Comparison of ENCODE assay signal across 11 mouse cellular contexts in the genomic region with DNA sequence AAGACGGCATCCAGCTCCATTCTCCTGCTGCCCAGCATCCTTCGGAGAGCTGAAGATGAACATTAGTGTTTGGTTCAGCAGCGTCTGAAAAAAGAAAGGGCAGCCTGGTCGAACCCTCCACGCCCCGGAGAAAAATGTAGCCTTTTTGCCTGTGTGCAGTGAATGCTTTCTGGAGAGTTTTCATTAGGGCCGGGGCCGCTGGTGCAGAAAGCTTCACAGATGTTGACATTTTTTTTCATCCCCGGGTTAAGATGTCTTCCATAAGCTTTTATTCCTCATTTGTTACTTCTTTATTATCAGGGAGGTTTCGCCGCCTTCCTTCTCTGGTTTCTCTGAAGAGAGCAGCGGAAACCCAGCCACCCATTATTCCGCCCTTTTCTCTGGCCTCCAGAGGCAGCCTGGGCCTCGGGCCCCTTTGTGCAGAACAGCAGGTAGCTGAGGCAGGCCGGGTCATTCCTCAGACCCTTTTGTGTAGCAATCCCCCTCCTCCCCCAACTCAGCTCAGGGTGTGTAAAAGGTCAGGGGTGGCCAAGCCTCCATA.
DNase-seq lines count a peak whose midpoint lies in the region; ATAC-seq and TF ChIP-seq lines count a peak whose summit lies in the region.
"Had no signal": no experiment of that assay in that cellular context is flagged by ENCODE, and none has a peak within 500 bp of the region (broad histone marks: within the 10 kb centered on the region; RNA-seq: fewer than 3 reads in every experiment).

No protein-coding gene starts in this region.

- H3K36me3 ChIP-seq in hindbrain, embryonic 10.5 days: no peaks in the 10 kb centered on the region
- no peaks in the 10 kb centered on the region for H3K36me3 ChIP-seq in hindbrain, postnatal 0 days (ENCODE audit: insufficient read depth, low read length)
- no peaks in the 10 kb centered on the region for H3K36me3 ChIP-seq in embryonic facial prominence, embryonic 13.5 days
- no peaks in the 10 kb centered on the region for H3K36me3 ChIP-seq in limb, embryonic 11.5 days (ENCODE audit: control insufficient read depth, insufficient read depth, low read length)
- H3K36me3 ChIP-seq in neural tube, embryonic 13.5 days: no peaks in the 10 kb centered on the region
- no peaks in the 10 kb centered on the region for H3K36me3 ChIP-seq in liver, postnatal 0 days (replicated peaks; ENCODE audit: insufficient read depth, low read length)

- peak; percentile 76 for DNase-seq in hindbrain, embryonic 10.5 days (ENCODE audit: low spot score)
- no peak for DNase-seq in hindbrain, postnatal 0 days (ENCODE audit: low spot score)
- no peak for DNase-seq in limb, embryonic 11.5 days (ENCODE audit: low spot score)
- DNase-seq in liver, postnatal 0 days: no peak
- DNase-seq in lung, postnatal 36 days: no peak
- no peak for DNase-seq in frontal cortex, adult 2 months (ENCODE audit: extremely low spot score in 1 of 2, low spot score in 1 of 2)
- DNase-seq: adrenal gland, postnatal 14 days; cerebellum, postnatal 10 days had no signal

- ATAC-seq in hindbrain, postnatal 0 days: no peak
- ATAC-seq in embryonic facial prominence, embryonic 13.5 days (ENCODE audit: insufficient number of reproducible peaks, insufficient read depth, low FRiP score, low TSS enrichment, low read depth): no peak
- no peak for ATAC-seq in limb, embryonic 11.5 days (ENCODE audit: insufficient number of reproducible peaks, low FRiP score, low TSS enrichment, low read depth)
- no peak for ATAC-seq in neural tube, embryonic 13.5 days (ENCODE audit: low read depth)
- no peak for ATAC-seq in liver, postnatal 0 days

- H3K27me3 ChIP-seq in hindbrain, embryonic 10.5 days (ENCODE audit: insufficient read depth, poor library complexity, severe bottlenecking): peaks cover 80% of the 10 kb centered on the region
- H3K27me3 ChIP-seq in hindbrain, postnatal 0 days (ENCODE audit: insufficient read depth, low read length): peaks cover 3% of the 10 kb centered on the region; the same call in 1 of the 2 replicates
- peaks cover 4% of the 10 kb centered on the region; the same call in 1 of the 2 replicates for H3K27me3 ChIP-seq in embryonic facial prominence, embryonic 13.5 days
- no peaks in the 10 kb centered on the region for H3K27me3 ChIP-seq in limb, embryonic 11.5 days (ENCODE audit: control insufficient read depth, insufficient read depth, low read length)
- peaks cover 13% of the 10 kb centered on the region for H3K27me3 ChIP-seq in neural tube, embryonic 13.5 days
- H3K27me3 ChIP-seq in liver, postnatal 0 days (ENCODE audit: insufficient read depth, low read length): no peaks in the 10 kb centered on the region

- TF ChIP-seq CTCF in hindbrain, postnatal 0 days (IDR thresholded peaks at IDR 0.05; ENCODE audit: low read depth): no peak
- no peak for TF ChIP-seq CTCF in liver, postnatal 0 days (IDR thresholded peaks at IDR 0.05; ENCODE audit: low read depth)

- H3K4me2 ChIP-seq in hindbrain, postnatal 0 days (ENCODE audit: low read depth, low read length): no peak overlapping the region
- 0 out of 2 replicates have a peak overlapping the region, but pooled peaks have one; percentile 18 for H3K4me2 ChIP-seq in embryonic facial prominence, embryonic 13.5 days
- H3K4me2 ChIP-seq in limb, embryonic 11.5 days (ENCODE audit: low read depth, severe bottlenecking): no peak overlapping the region
- peak overlapping the region; percentile 29 for H3K4me2 ChIP-seq in neural tube, embryonic 13.5 days
- no peak overlapping the region for H3K4me2 ChIP-seq in liver, postnatal 0 days (ENCODE audit: low read depth, low read length)

- peak overlapping the region; percentile 66 for H3K27ac ChIP-seq in hindbrain, embryonic 10.5 days
- no peak overlapping the region for H3K27ac ChIP-seq in hindbrain, postnatal 0 days
- H3K27ac ChIP-seq in embryonic facial prominence, embryonic 13.5 days: no peak overlapping the region
- H3K27ac ChIP-seq in limb, embryonic 11.5 days (replicated peaks; ENCODE audit: low read depth, low read length): no peak overlapping the region
- H3K27ac ChIP-seq in neural tube, embryonic 13.5 days (replicated peaks): no peak overlapping the region
- no peak overlapping the region for H3K27ac ChIP-seq in liver, postnatal 0 days (ENCODE audit: low read depth)
- H3K27ac ChIP-seq: liver, embryonic 14.5 days had no signal

- no peak for TF ChIP-seq EP300 in liver, postnatal 0 days (IDR thresholded peaks at IDR 0.05; ENCODE audit: low read depth)

- H3K9ac ChIP-seq in hindbrain, postnatal 0 days (replicated peaks; ENCODE audit: low read length): no peak overlapping the region
- no peak overlapping the region for H3K9ac ChIP-seq in embryonic facial prominence, embryonic 13.5 days
- H3K9ac ChIP-seq in limb, embryonic 11.5 days (ENCODE audit: low read length): peak overlapping the region; percentile 17; the same call in 1 of the 2 replicates
- H3K9ac ChIP-seq in neural tube, embryonic 13.5 days: no peak overlapping the region; the same call in 1 of the 2 replicates
- no peak overlapping the region for H3K9ac ChIP-seq in liver, postnatal 0 days (replicated peaks)
- H3K9ac ChIP-seq: liver, embryonic 14.5 days had no signal

- peaks cover 10% of the 10 kb centered on the region for H3K9me3 ChIP-seq in hindbrain, embryonic 10.5 days
- H3K9me3 ChIP-seq in hindbrain, postnatal 0 days (ENCODE audit: low read length): no peaks in the 10 kb centered on the region
- H3K9me3 ChIP-seq in embryonic facial prominence, embryonic 13.5 days: peaks cover 2% of the 10 kb centered on the region; the same call in 1 of the 2 replicates
- H3K9me3 ChIP-seq in limb, embryonic 11.5 days (ENCODE audit: control insufficient read depth, low read length): peaks cover 3% of the 10 kb centered on the region; the same call in 1 of the 2 replicates
- no peaks in the 10 kb centered on the region for H3K9me3 ChIP-seq in neural tube, embryonic 13.5 days
- peaks cover 5% of the 10 kb centered on the region; the same call in 1 of the 2 replicates for H3K9me3 ChIP-seq in liver, postnatal 0 days (ENCODE audit: low read length)

- peaks cover 33% of the 10 kb centered on the region for H3K4me1 ChIP-seq in hindbrain, embryonic 10.5 days (replicated peaks)
- H3K4me1 ChIP-seq in hindbrain, postnatal 0 days (ENCODE audit: insufficient read depth, low read length): no peaks in the 10 kb centered on the region
- peaks cover 23% of the 10 kb centered on the region for H3K4me1 ChIP-seq in embryonic facial prominence, embryonic 13.5 days
- H3K4me1 ChIP-seq in limb, embryonic 11.5 days (ENCODE audit: control insufficient read depth, insufficient read depth, low read length): peaks cover 6% of the 10 kb centered on the region; the same call in 1 of the 2 replicates
- H3K4me1 ChIP-seq in neural tube, embryonic 13.5 days (replicated peaks): peaks cover 12% of the 10 kb centered on the region
- no peaks in the 10 kb centered on the region for H3K4me1 ChIP-seq in liver, postnatal 0 days (ENCODE audit: insufficient read depth)

- H3K4me3 ChIP-seq in hindbrain, embryonic 10.5 days: peak overlapping the region; percentile 28
- no peak overlapping the region for H3K4me3 ChIP-seq in hindbrain, postnatal 0 days (ENCODE audit: low read length)
- no peak overlapping the region for H3K4me3 ChIP-seq in embryonic facial prominence, embryonic 13.5 days
- H3K4me3 ChIP-seq in limb, embryonic 11.5 days (ENCODE audit: low read depth, low read length): no peak overlapping the region
- no peak overlapping the region for H3K4me3 ChIP-seq in neural tube, embryonic 13.5 days
- H3K4me3 ChIP-seq in liver, postnatal 0 days (ENCODE audit: low read depth, low read length): no peak overlapping the region

- WGBS in hindbrain, embryonic 10.5 days: 6% methylated on average over 15 of the region's 15 CpGs
- WGBS in hindbrain, postnatal 0 days: 14% methylated on average over 15 of the region's 15 CpGs
- 18% methylated on average over 15 of the region's 15 CpGs for WGBS in embryonic facial prominence, embryonic 13.5 days
- 26% methylated on average over 15 of the region's 15 CpGs for WGBS in limb, embryonic 11.5 days
- WGBS in neural tube, embryonic 13.5 days: 5% methylated on average over 15 of the region's 15 CpGs
- WGBS in liver, postnatal 0 days (ENCODE audit: insufficient replicate concordance): 48% methylated on average over 15 of the region's 15 CpGs

Comparison
In these comparisons a context has a peak if more than half of its experiments do, and no peak if none do; other contexts are left out.
1. H3K4me2 ChIP-seq: peak in embryonic facial prominence, embryonic 13.5 days (single experiment) and neural tube, embryonic 13.5 days (single experiment); none in hindbrain, postnatal 0 days (single experiment), limb, embryonic 11.5 days (single experiment) and liver, postnatal 0 days (single experiment).